Mouse (Mus musculus) testis, adult 2 months (tissue): ENCODE measurements at regions not wholly inside any gene's neighbourhood (a gene's known extent, or its start where the extent isn't known, plus 50 kb on each side); places are given as distances from the start of the nearest gene placed in this dataset.

ENCODE experiments used
- H3K27ac ChIP-seq: fragments of 200-500 bp; 2 replicates; pipeline ENCODE4 v1.5.1; 2012; ENCODE audit warnings: low read depth, low read length; ENCODE audit not compliant: control insufficient read depth, insufficient read depth
- H3K27me3 ChIP-seq: fragments of 200-500 bp; 2 replicates; pipeline ENCODE4 v1.6.1; 2012; ENCODE audit warnings: mild to moderate bottlenecking, low read length, moderate library complexity; ENCODE audit not compliant: control insufficient read depth, insufficient read depth
- H3K36me3 ChIP-seq: fragments of 200-500 bp; 2 replicates; pipeline ENCODE4 v1.6.1; 2012; ENCODE audit warnings: mild to moderate bottlenecking, low read length; ENCODE audit not compliant: control insufficient read depth, insufficient read depth
- H3K4me1 ChIP-seq: fragments of 200-500 bp; 2 replicates; pipeline ENCODE4 v1.6.1; 2012; ENCODE audit warnings: low read length; ENCODE audit not compliant: control insufficient read depth, insufficient read depth
- H3K4me3 ChIP-seq: fragments of 200-500 bp; 2 replicates; pipeline ENCODE4 v1.5.1; 2012; ENCODE audit warnings: low read depth, mild to moderate bottlenecking, low read length, moderate library complexity, mixed read lengths; ENCODE audit not compliant: control insufficient read depth
- CTCF ChIP-seq: fragments of 200-500 bp; IDR thresholded peaks from 2 replicates; pipeline ENCODE4 v1.5.1; 2012; ENCODE audit warnings: low read depth, mild to moderate bottlenecking, inconsistent platforms, low read length, moderate library complexity; ENCODE audit not compliant: control insufficient read depth, insufficient read depth, insufficient replicate concordance
- POLR2A ChIP-seq: fragments of 200-500 bp; IDR thresholded peaks from 2 replicates; pipeline ENCODE4 v1.6.1; 2012; ENCODE audit warnings: low read depth, mild to moderate bottlenecking, inconsistent platforms, low read length, moderate library complexity; ENCODE audit not compliant: control insufficient read depth

GRCm38 (mm10) chr17:79414006-79414405, 59.1 kb upstream of the Cdc42ep3 start:
- H3K4me3 ChIP-seq = no peak overlapping the region
- H3K27ac ChIP-seq = no peak overlapping the region
- peaks cover 7% of the 10 kb centered on the region for H3K4me1 ChIP-seq
- TF ChIP-seq CTCF (no peak), POLR2A (no peak)
- H3K36me3 ChIP-seq = no peaks in the 10 kb centered on the region
- no peaks in the 10 kb centered on the region for H3K27me3 ChIP-seq

- H3K4me3 ChIP-seq = no peak overlapping the region
- H3K27ac ChIP-seq = no peak overlapping the region
- TF ChIP-seq CTCF (no peak), POLR2A (no peak)
- no peaks in the 10 kb centered on the region for H3K36me3 ChIP-seq
- H3K27me3 ChIP-seq = no peaks in the 10 kb centered on the region
- H3K4me1 ChIP-seq = peaks cover 7% of the 10 kb centered on the region
Observed at GRCm38 (mm10) chr17:79417953-79418352, 63.1 kb upstream of the Cdc42ep3 start.

GRCm38 (mm10) chr17:79421618-79422017, 66.7 kb upstream of the Cdc42ep3 start:
- Histone ChIP-seq H3K4me3 (no peak overlapping the region), H3K36me3 (no peaks in the 10 kb centered on the region), H3K27me3 (no peaks in the 10 kb centered on the region), H3K27ac (no peak overlapping the region), H3K4me1 (no peaks in the 10 kb centered on the region)
- TF ChIP-seq CTCF (no peak), POLR2A (no peak)

- Histone ChIP-seq H3K4me1 (no peaks in the 10 kb centered on the region), H3K36me3 (no peaks in the 10 kb centered on the region), H3K4me3 (no peak overlapping the region), H3K27me3 (no peaks in the 10 kb centered on the region), H3K27ac (no peak overlapping the region)
- TF ChIP-seq CTCF (no peak), POLR2A (no peak)
Observed at GRCm38 (mm10) chr17:79439182-79439581, 84.3 kb upstream of the Cdc42ep3 start.

GRCm38 (mm10) chr17:79442507-79443115, 87.7 kb upstream of the Cdc42ep3 start:
- no peak overlapping the region for H3K4me3 ChIP-seq
- no peaks in the 10 kb centered on the region for H3K4me1 ChIP-seq
- H3K27me3 ChIP-seq = no peaks in the 10 kb centered on the region
- no peaks in the 10 kb centered on the region for H3K36me3 ChIP-seq
- TF ChIP-seq POLR2A (no peak), CTCF (no peak)
- no peak overlapping the region for H3K27ac ChIP-seq

GRCm38 (mm10) chr17:79447170-79447569, 92.3 kb upstream of the Cdc42ep3 start:
- no peak overlapping the region for H3K27ac ChIP-seq
- no peaks in the 10 kb centered on the region for H3K36me3 ChIP-seq
- H3K4me1 ChIP-seq = no peaks in the 10 kb centered on the region
- no peak for TF ChIP-seq CTCF
- no peak for TF ChIP-seq POLR2A
- no peaks in the 10 kb centered on the region for H3K27me3 ChIP-seq
- H3K4me3 ChIP-seq = no peak overlapping the region

- TF ChIP-seq POLR2A (no peak), CTCF (no peak)
- no peaks in the 10 kb centered on the region for H3K27me3 ChIP-seq
- no peak overlapping the region for H3K4me3 ChIP-seq
- no peaks in the 10 kb centered on the region for H3K36me3 ChIP-seq
- H3K27ac ChIP-seq = 0 out of 2 replicates have a peak overlapping the region, but pooled peaks have one; percentile 36
- no peaks in the 10 kb centered on the region; the same call in 1 of the 2 replicates for H3K4me1 ChIP-seq
Observed at GRCm38 (mm10) chr17:79451141-79451860, 96.4 kb upstream of the Cdc42ep3 start.

GRCm38 (mm10) chr17:79453825-79454224, 98.9 kb upstream of the Cdc42ep3 start:
- H3K27ac ChIP-seq = no peak overlapping the region
- TF ChIP-seq POLR2A (no peak), CTCF (no peak)

More at GRCm38 (mm10) chr17:79453825-79454224, 98.9 kb upstream of the Cdc42ep3 start:
- no peaks in the 10 kb centered on the region; the same call in 1 of the 2 replicates for H3K4me1 ChIP-seq
- H3K36me3 ChIP-seq = no peaks in the 10 kb centered on the region
- H3K27me3 ChIP-seq = no peaks in the 10 kb centered on the region
- no peak overlapping the region for H3K4me3 ChIP-seq
